Mouse (Mus musculus) large intestine, adult 2 months (tissue): Measurements from ENCODE around the gene Id1. TPM values are rescaled to one million over a fixed set of nuclear protein-coding genes. Genes with fewer than 3 reads are reported as not detected.

Experiments used
- DNase-seq: peaks from one replicate; pipeline ENCODE4 v3.0.0-alpha.2; 2012; ENCODE audit warnings: low read depth, low spot score
- WGBS: fragments of 180-500 bp; shearing (Covaris S2); methylation state at CpG from one replicate; pipeline ENCODE4 v1.1.7; 2018; 5-methylcytosine and 5-hydroxymethylcytosine counted together
- polyA plus RNA-seq: library from polyadenylated mRNA; depleted of rRNA; stranded (reverse); fragments of >200 nt; gene quantifications from 2 replicates; pipeline ENCODE4 v1.2.3, GENCODE M21; 2012; rRNA removed

Gene Id1
- polyA plus RNA-seq, 1 experiment, result 365 TPM

DNA sequence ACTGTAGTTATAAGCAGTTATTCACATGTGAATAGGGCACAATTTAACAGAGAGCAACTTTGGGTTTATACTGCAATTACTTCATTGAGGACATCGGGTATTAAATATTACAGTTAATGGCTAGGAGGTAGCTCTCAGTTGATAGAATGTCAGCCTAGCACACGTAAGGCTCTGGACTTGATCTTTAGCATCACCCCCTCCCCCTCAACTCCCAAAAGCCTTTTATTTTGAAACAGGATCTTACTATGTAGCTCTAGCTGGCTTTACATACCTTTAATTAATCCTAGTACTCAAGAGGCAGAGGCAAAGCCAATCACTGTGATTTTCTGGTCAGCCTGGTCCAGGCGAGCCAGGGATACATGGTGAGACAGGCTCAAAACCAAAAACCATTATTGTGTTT is 41.0 kb downstream of the Id1 start:
- no peak for DNase-seq
- WGBS, result 95% methylated on average over 3 of the region's 3 CpGs

DNA sequence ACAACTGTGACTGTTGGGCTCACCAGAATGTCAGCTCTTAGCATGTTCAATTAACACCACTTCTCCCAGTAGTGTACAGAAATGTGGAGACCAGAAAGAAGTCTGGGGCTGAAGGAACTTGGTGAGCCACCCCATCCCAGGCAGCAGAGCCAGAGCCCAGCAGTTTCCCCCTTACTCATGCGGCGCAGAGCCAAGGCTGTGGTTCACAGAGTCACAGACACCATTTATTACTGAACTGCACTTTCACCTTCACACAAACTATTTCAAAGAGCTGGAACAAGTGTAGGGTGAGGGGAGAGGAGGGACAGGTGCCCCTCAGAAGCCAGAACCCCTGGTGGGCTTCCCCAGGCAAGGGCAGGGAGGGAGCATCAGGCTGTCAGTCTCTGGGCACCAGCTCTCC is 44.4 kb downstream of the Id1 start:
- 90% methylated on average over 2 of the region's 2 CpGs for WGBS
- no peak for DNase-seq

DNA sequence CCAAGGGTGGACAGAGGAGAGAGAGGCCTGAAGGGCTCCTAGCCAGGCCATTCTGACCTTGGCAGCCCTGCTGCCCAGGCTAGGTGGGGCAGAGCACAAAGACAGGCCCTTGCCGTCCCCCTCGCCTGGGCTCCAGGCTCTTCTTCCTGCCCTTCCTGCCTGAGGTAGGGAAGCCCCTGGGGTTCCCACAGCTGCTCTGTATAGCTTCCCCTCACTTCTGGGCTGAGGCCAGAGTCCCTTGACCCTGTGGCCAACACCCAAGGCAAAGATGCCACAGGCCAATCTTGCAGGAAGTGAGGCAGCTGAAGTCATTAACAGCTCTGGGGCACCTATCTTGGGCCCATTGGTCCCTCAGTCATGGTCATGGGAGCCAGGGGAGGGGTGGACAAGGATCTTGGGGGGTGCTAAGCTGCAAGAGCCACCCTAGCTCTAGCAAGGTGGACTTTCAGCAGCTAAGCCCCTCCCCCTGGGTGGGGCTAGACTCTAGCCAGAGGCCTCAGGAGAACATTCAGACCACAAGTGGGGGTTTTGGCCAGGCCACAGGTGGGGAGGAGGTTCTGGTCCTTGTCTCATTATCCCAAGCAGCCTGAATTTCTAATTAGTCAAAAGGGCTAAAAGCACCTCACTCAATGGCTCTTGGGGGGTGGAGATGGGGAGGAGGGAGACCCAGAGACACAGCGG is 45.1 kb downstream of the Id1 start:
- 85% methylated on average over 3 of the region's 3 CpGs for WGBS
- DNase-seq, result no peak

DNA sequence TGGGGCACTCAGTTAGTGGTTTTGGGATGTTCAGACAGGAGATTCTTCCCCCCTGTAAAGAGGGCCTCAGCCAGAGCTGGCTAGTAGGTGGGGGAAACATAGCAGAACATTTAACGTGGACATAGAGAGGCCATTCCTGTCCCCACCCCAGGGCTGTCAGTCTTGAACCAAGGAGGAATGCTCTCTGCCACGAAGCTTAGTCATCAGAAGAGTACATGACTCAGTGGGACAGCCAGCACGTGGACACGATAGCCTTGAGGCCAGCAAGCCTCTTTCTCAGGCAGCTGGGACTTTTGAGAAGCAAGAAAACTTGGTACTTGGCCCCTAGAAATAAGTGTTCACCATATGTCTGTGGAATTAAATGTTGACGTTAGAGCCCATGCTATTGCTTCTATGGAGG is 46.6 kb downstream of the Id1 start:
- no peak for DNase-seq
- WGBS, result 81% methylated on average over 5 of the region's 5 CpGs

DNA sequence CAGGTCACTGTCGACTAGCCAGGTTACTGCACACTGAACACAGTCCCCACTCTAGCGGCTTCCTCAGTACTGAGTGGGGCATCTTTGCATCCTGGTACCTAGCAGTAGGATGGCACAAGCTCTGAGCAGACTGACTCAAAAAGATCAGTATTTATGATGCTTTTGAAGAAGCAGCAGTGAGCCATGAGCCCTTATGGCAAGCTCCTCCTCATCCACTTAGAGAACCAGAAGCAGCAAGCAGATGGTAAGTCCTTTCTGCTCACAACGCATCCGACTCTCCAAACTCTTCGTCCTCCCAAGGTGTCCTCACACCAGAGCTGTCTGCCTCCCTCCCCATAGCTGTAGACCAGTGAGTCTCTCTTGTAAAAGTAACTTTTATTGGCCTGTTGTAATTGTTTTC is 47.2 kb downstream of the Id1 start:
- WGBS, result 88% methylated on average over 5 of the region's 5 CpGs
- DNase-seq, result no peak

DNA sequence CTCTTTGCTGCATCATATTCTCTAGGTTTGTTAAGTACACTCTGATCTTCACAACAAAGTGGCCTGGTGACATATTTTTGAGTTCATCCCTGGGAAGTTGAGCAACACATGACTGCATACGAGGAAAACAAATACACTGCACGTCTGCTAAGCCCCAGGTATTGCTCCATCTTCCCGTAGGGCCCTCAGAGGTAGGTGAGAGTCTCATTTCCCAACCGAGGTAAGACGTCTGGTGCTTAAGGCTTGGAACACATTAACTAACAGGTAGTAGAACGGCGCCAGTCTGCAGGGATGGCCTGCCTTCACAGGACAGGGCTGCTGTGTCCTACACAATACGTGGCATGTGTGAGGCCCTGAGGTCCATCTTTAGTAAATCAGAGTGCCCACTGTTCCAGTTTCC is 48.6 kb downstream of the Id1 start:
- no peak for DNase-seq
- WGBS, result 82% methylated on average over 8 of the region's 8 CpGs

DNA sequence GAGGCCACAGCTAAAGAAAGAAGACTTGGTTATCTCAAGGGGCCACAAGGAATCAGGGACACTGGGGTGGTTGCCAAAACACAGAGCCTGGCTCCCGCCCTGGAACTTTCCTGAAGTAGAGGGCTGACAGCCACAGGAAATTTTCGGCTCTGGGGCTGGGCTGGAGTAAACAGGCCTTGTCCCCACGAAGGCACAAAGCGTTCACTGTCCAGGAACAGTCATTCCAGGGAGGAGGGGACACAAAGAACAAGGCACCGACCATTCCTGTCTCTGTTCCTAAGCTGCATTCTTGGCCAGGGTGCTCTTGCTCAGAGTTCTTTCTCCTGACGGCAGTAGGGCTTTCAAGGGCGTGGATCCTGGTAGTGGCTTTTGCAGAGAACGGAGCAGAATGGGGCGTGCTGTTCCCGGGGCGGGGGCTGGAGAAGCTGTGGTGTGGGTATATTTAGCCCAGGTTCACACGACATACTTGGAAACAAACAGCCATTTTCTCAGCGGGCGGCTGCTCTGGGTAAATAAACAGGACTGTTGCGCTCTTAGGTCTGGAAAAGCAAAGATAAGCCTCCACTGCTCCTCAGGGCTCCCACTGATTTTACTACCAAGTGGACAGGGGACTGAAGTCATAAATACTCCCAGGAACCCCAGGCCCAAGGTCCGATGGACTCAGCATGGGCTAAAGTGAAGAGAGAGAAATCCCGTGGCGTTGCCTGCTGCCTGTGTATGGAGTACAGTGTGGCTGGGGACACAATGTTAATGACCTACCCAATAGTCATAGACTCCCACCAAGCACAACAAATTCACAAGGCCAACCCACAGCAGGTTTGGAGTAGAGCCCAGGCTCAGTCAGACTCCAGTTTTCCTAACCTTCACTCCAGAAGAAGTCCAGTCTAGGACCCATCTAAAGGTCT is 49.6 kb downstream of the Id1 start:
- whole genome bisulfite sequencing, result 11% methylated on average over 18 of the region's 18 CpGs
- no peak for DNase-seq

Other genes starting within 250 kb of the Id1 start
- gene Defb22, start 246.1 kb upstream of the Id1 start, polyA plus RNA-seq, result not detected in 2 replicates
- gene Defb26, start 224.6 kb upstream of the Id1 start, polyA plus RNA-seq, result not detected in 2 replicates
- gene Defb28, start 218.0 kb upstream of the Id1 start, polyA plus RNA-seq, result not detected in 2 replicates
- gene Defb29, start 196.2 kb upstream of the Id1 start, polyA plus RNA-seq, result not detected in 2 replicates
- gene Gm17416, start 166.9 kb upstream of the Id1 start, polyA plus RNA-seq, result not detected in 2 replicates
- gene Defb21, start 163.5 kb upstream of the Id1 start, polyA plus RNA-seq, result not detected in 2 replicates
- not detected in 2 replicates for gene Defb19, start 155.9 kb upstream of the Id1 start, polyA plus RNA-seq
- not detected in 2 replicates for gene Defb45, start 136.9 kb upstream of the Id1 start, polyA plus RNA-seq
- gene Defb36, start 131.9 kb upstream of the Id1 start, polyA plus RNA-seq, result not detected in 2 replicates
- gene Defb25, start 113.2 kb upstream of the Id1 start, polyA plus RNA-seq, result 0.78 and 1.1 TPM in 2 replicates
- 3.6 and 3.7 TPM in 2 replicates for gene Rem1, start 109.3 kb upstream of the Id1 start, polyA plus RNA-seq
- gene H13, start 66.8 kb upstream of the Id1 start, polyA plus RNA-seq, result 102 and 126 TPM in 2 replicates
- 5.8 and 6.4 TPM in 2 replicates for gene Mcts2, start 49.2 kb upstream of the Id1 start, polyA plus RNA-seq
- gene Cox4i2, start 17.9 kb downstream of the Id1 start, polyA plus RNA-seq, result 1.6 and 2.0 TPM in 2 replicates
- 42.4 and 43.6 TPM in 2 replicates for gene Bcl2l1, start 95.5 kb downstream of the Id1 start, polyA plus RNA-seq
- gene Tpx2, start 111.7 kb downstream of the Id1 start, polyA plus RNA-seq, result 5.0 and 5.2 TPM in 2 replicates
- gene Mylk2, start 175.1 kb downstream of the Id1 start, polyA plus RNA-seq, result 0.04 and 0.10 TPM in 2 replicates
- gene Foxs1, start 197.0 kb downstream of the Id1 start, polyA plus RNA-seq, result 1.9 and 2.0 TPM in 2 replicates
- gene Dusp15, start 215.4 kb downstream of the Id1 start, polyA plus RNA-seq, result 0.06 TPM in 1 of 2 replicates, not detected in the other
- gene Ttll9, start 226.2 kb downstream of the Id1 start, polyA plus RNA-seq, result 0.12 TPM in 1 of 2 replicates, not detected in the other